Mouse (Mus musculus): Measurements from ENCODE around the gene Dpep1. TPM values are rescaled to one million over a fixed set of nuclear protein-coding genes. Genes with fewer than 3 reads are reported as not detected.

Gene Dpep1
- polyA plus RNA-seq, 1 experiment: 830 TPM

GRCm38 (mm10) chr8:123235520-123236497, 49.8 kb downstream of the Dpep1 start, which contains the start of gene Spata2l:
Spata2l (minus strand) TSS chr8:123236233.
- Histone ChIP-seq H3K36me3 (ENCODE audit: control insufficient read depth, insufficient read depth, low read length) (no peaks in the 10 kb centered on the region), H3K27ac (ENCODE audit: insufficient read depth, low read depth, low read length) (no peak within 1 kb of the TSS), H3K4me1 (ENCODE audit: control insufficient read depth, insufficient read depth, insufficient read length, low read length) (peaks cover 4% of the 10 kb centered on the region), H3K27me3 (ENCODE audit: control insufficient read depth, insufficient read depth, low read length) (no peaks in the 10 kb centered on the region), H3K4me3 (ENCODE audit: low read depth, low read length) (peak within 1 kb of the TSS; percentile 75)
- WGBS: 2% methylated on average over 57 of the region's 57 CpGs
- TF ChIP-seq CTCF (IDR thresholded peaks at IDR 0.05; ENCODE audit: extremely low read depth, insufficient read length, insufficient replicate concordance, low read depth, low read length) (no peak), POLR2A (IDR thresholded peaks at IDR 0.05; ENCODE audit: low read depth, low read length) (0 out of 2 replicates have a peak, but pooled peaks have one; percentile 11)

GRCm38 (mm10) chr8:123239398-123239797, 53.4 kb downstream of the Dpep1 start:
- TF ChIP-seq CTCF (IDR thresholded peaks at IDR 0.05; ENCODE audit: extremely low read depth, insufficient read length, insufficient replicate concordance, low read depth, low read length) (no peak), POLR2A (IDR thresholded peaks at IDR 0.05; ENCODE audit: low read depth, low read length) (no peak)
- WGBS: 90% methylated on average over 10 of the region's 10 CpGs
- peaks cover 4% of the 10 kb centered on the region for H3K4me1 ChIP-seq (ENCODE audit: control insufficient read depth, insufficient read depth, insufficient read length, low read length)
- H3K27me3 ChIP-seq (ENCODE audit: control insufficient read depth, insufficient read depth, low read length): no peaks in the 10 kb centered on the region
- H3K4me3 ChIP-seq (ENCODE audit: low read depth, low read length): no peak overlapping the region
- no peak overlapping the region for H3K27ac ChIP-seq (ENCODE audit: insufficient read depth, low read depth, low read length)
- peaks cover 4% of the 10 kb centered on the region; the same call in 1 of the 2 replicates for H3K36me3 ChIP-seq (ENCODE audit: control insufficient read depth, insufficient read depth, low read length)

- Histone ChIP-seq H3K4me1 (ENCODE audit: control insufficient read depth, insufficient read depth, insufficient read length, low read length) (no peaks in the 10 kb centered on the region), H3K36me3 (ENCODE audit: control insufficient read depth, insufficient read depth, low read length) (peaks cover 26% of the 10 kb centered on the region), H3K4me3 (ENCODE audit: low read depth, low read length) (no peak overlapping the region), H3K27ac (ENCODE audit: insufficient read depth, low read depth, low read length) (no peak overlapping the region), H3K27me3 (ENCODE audit: control insufficient read depth, insufficient read depth, low read length) (no peaks in the 10 kb centered on the region)
- TF ChIP-seq POLR2A (IDR thresholded peaks at IDR 0.05; ENCODE audit: low read depth, low read length): no peak
- no peak for TF ChIP-seq CTCF (IDR thresholded peaks at IDR 0.05; ENCODE audit: extremely low read depth, insufficient read length, insufficient replicate concordance, low read depth, low read length)
- 79% methylated on average over 7 of the region's 7 CpGs for WGBS
Measured at GRCm38 (mm10) chr8:123242107-123242923, 56.3 kb downstream of the Dpep1 start.

GRCm38 (mm10) chr8:123243053-123243452, 57.0 kb downstream of the Dpep1 start:
- no peak for TF ChIP-seq POLR2A (IDR thresholded peaks at IDR 0.05; ENCODE audit: low read depth, low read length)
- TF ChIP-seq CTCF (IDR thresholded peaks at IDR 0.05; ENCODE audit: extremely low read depth, insufficient read length, insufficient replicate concordance, low read depth, low read length): no peak
- WGBS: 74% methylated on average over 11 of the region's 11 CpGs
- no peak overlapping the region for H3K4me3 ChIP-seq (ENCODE audit: low read depth, low read length)
- H3K27me3 ChIP-seq (ENCODE audit: control insufficient read depth, insufficient read depth, low read length): no peaks in the 10 kb centered on the region
- no peaks in the 10 kb centered on the region for H3K4me1 ChIP-seq (ENCODE audit: control insufficient read depth, insufficient read depth, insufficient read length, low read length)
- H3K27ac ChIP-seq (ENCODE audit: insufficient read depth, low read depth, low read length): no peak overlapping the region
- H3K36me3 ChIP-seq (ENCODE audit: control insufficient read depth, insufficient read depth, low read length): peaks cover 34% of the 10 kb centered on the region

GRCm38 (mm10) chr8:123244382-123244781, 58.3 kb downstream of the Dpep1 start:
- no peak for TF ChIP-seq CTCF (IDR thresholded peaks at IDR 0.05; ENCODE audit: extremely low read depth, insufficient read length, insufficient replicate concordance, low read depth, low read length)
- TF ChIP-seq POLR2A (IDR thresholded peaks at IDR 0.05; ENCODE audit: low read depth, low read length): no peak

GRCm38 (mm10) chr8:123245543-123245942, 59.5 kb downstream of the Dpep1 start:
- H3K4me3 ChIP-seq (ENCODE audit: low read depth, low read length): no peak overlapping the region
- no peak for TF ChIP-seq CTCF (IDR thresholded peaks at IDR 0.05; ENCODE audit: extremely low read depth, insufficient read length, insufficient replicate concordance, low read depth, low read length)
- no peak for TF ChIP-seq POLR2A (IDR thresholded peaks at IDR 0.05; ENCODE audit: low read depth, low read length)
- H3K4me1 ChIP-seq (ENCODE audit: control insufficient read depth, insufficient read depth, insufficient read length, low read length): no peaks in the 10 kb centered on the region
- no peak overlapping the region for H3K27ac ChIP-seq (ENCODE audit: insufficient read depth, low read depth, low read length)
- peaks cover 42% of the 10 kb centered on the region for H3K36me3 ChIP-seq (ENCODE audit: control insufficient read depth, insufficient read depth, low read length)
- 88% methylated on average over 12 of the region's 12 CpGs for WGBS
- no peaks in the 10 kb centered on the region for H3K27me3 ChIP-seq (ENCODE audit: control insufficient read depth, insufficient read depth, low read length)

More at GRCm38 (mm10) chr8:123244382-123244781, 58.3 kb downstream of the Dpep1 start:
- no peak overlapping the region for H3K4me3 ChIP-seq (ENCODE audit: low read depth, low read length)
- no peaks in the 10 kb centered on the region for H3K27me3 ChIP-seq (ENCODE audit: control insufficient read depth, insufficient read depth, low read length)
- no peaks in the 10 kb centered on the region for H3K4me1 ChIP-seq (ENCODE audit: control insufficient read depth, insufficient read depth, insufficient read length, low read length)
- no peak overlapping the region for H3K27ac ChIP-seq (ENCODE audit: insufficient read depth, low read depth, low read length)
- 84% methylated on average over 4 of the region's 4 CpGs for WGBS
- peaks cover 38% of the 10 kb centered on the region for H3K36me3 ChIP-seq (ENCODE audit: control insufficient read depth, insufficient read depth, low read length)
